Mouse (Mus musculus): ENCODE data around the gene Trpm3.

DNA sequence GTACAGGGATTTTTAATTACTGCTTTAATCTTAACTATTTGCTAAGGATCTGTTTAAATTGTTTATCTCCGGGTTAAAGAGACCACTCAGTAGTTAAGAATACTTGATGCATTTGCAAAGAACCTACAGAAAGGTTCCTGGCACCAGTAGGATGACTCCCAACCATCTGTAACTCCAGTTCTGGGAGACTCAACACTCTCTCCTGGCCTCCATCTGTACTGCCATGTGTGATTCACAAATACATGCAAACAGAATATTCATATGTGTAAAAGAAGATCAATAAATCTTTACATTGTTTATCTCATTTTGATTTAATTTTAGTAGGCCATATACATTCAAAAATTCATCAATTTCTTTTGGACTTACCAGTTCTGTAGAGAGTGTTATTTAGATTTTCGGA is 731.0 kb downstream of the Trpm3 start:
- TF ChIP-seq CTCF (IDR thresholded peaks at IDR 0.05; ENCODE audit: insufficient read depth, low read length) (no peak), POLR2A (IDR thresholded peaks at IDR 0.05; ENCODE audit: borderline replicate concordance, extremely low read depth, low read depth, low read length) (no peak)

All from lung, adult 2 months (tissue).